Mouse (Mus musculus) embryonic fibroblast, embryonic 13.5 days (primary cell): Measurements from ENCODE around the gene Cidec.

Experiments
- CTCF ChIP-seq: IDR thresholded peaks from 2 replicates; pipeline ENCODE4 v1.5.1; 2011; ENCODE audit warnings: mild to moderate bottlenecking, control low read depth, low read length, moderate library complexity, borderline replicate concordance; ENCODE audit not compliant: insufficient read depth
- POLR2A ChIP-seq: IDR thresholded peaks from 2 replicates; pipeline ENCODE4 v1.6.1; 2011; ENCODE audit warnings: low read depth, mild to moderate bottlenecking, control low read depth, low read length, moderate library complexity

DNA sequence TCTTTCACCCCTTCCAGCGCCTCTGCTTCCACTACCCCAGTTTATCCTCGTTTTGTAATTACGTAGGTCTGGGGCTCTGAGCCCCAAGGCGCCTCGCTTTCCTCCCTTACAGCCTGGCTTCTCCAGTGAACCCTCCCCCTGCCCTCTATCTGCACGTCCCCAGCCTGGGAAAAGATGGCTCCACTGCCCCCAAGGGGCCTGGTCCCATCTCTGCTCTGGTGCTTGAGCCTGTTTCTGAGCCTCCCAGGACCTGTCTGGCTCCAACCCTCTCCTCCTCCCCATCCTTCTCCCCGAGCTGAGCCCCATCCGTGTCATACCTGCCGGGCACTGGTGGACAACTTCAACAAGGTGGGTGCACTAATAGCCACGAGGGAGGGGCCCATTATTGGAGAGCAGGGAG lies 48.2 kb upstream of the Cidec start:
- TF ChIP-seq POLR2A (no peak), CTCF (no peak)
